Mouse (Mus musculus) kidney, postnatal 36 days (tissue): Measurements from ENCODE around the gene Arhgap33.

Source experiments
- DNase-seq, 2 experiments: peaks; one replicate each; pipeline ENCODE4 v3.0.0; 2021 to 2022; ENCODE audit warnings: mixed read lengths in 2 of 2

Arhgap33 gene

GRCm38 (mm10) chr7:30534633-30535577 is at the start of gene Arhgap33:
Gene Arhgap33, minus strand, starts transcription at chr7:30535060.
- peak; percentile 97 for DNase-seq

GRCm38 (mm10) chr7:30584339-30584738 is 49.5 kb upstream of the Arhgap33 start:
- DNase-seq: no peak

- peak in 1 of 2 experiments; percentile 27 for DNase-seq
Observed at GRCm38 (mm10) chr7:30581547-30581946, 46.7 kb upstream of the Arhgap33 start.

- no peak for DNase-seq
Observed at GRCm38 (mm10) chr7:30579950-30580349, 45.1 kb upstream of the Arhgap33 start.

- DNase-seq: peak; percentile 81 to 87
Observed at GRCm38 (mm10) chr7:30572969-30573368, 38.1 kb upstream of the Arhgap33 start.

- no peak for DNase-seq
Observed at GRCm38 (mm10) chr7:30572389-30572788, 37.5 kb upstream of the Arhgap33 start.

GRCm38 (mm10) chr7:30567555-30567954 is 32.7 kb upstream of the Arhgap33 start:
- no peak for DNase-seq

GRCm38 (mm10) chr7:30566033-30566432 is 31.2 kb upstream of the Arhgap33 start:
- DNase-seq: no peak

GRCm38 (mm10) chr7:30564970-30565571 is 30.2 kb upstream of the Arhgap33 start, which contains the start of gene Igflr1:
Gene Igflr1, plus strand, starts transcription at chr7:30565427.
- no peak for DNase-seq

- DNase-seq: no peak
Observed at GRCm38 (mm10) chr7:30563906-30564280, 29.0 kb upstream of the Arhgap33 start.

GRCm38 (mm10) chr7:30563117-30563905 is 28.5 kb upstream of the Arhgap33 start, which contains the start of the genes U2af1l4, Gm49396 and Psenen:
Gene U2af1l4, plus strand, starts transcription at chr7:30563301.
Gene Gm49396, plus strand, starts transcription at chr7:30563344.
Gene Psenen, minus strand, starts transcription at chr7:30563627.
- peak; percentile 97 to 98 for DNase-seq

- DNase-seq: peak in 1 of 2 experiments; percentile 19
Observed at GRCm38 (mm10) chr7:30562526-30563116, 27.8 kb upstream of the Arhgap33 start.

- no peak for DNase-seq
Observed at GRCm38 (mm10) chr7:30560296-30560695, 25.4 kb upstream of the Arhgap33 start.

GRCm38 (mm10) chr7:30559443-30559954 is 24.6 kb upstream of the Arhgap33 start, which contains the start of gene Lin37:
Gene Lin37, minus strand, starts transcription at chr7:30559838.
- DNase-seq: peak; percentile 98 to 100

- no peak for DNase-seq
Observed at GRCm38 (mm10) chr7:30558656-30559442, 24.0 kb upstream of the Arhgap33 start.

GRCm38 (mm10) chr7:30557901-30558514 is 23.1 kb upstream of the Arhgap33 start:
- no peak for DNase-seq

- peak in 1 of 2 experiments; percentile 54 for DNase-seq
Observed at GRCm38 (mm10) chr7:30556894-30557536, 22.2 kb upstream of the Arhgap33 start.

- no peak for DNase-seq
Observed at GRCm38 (mm10) chr7:30553810-30554584, 19.1 kb upstream of the Arhgap33 start.

GRCm38 (mm10) chr7:30553021-30553589 is 18.2 kb upstream of the Arhgap33 start:
- DNase-seq: peak; percentile 51 to 58
